Mouse (Mus musculus) CH12.LX (cell line): ENCODE measurements around the gene H2-M3. TPM values are rescaled to one million over a fixed set of nuclear protein-coding genes. Genes with fewer than 3 reads are reported as not detected.

Experiments
- DNase-seq: peaks from one replicate; pipeline ENCODE4 v3.0.0-alpha.2; 2013; ENCODE audit errors: extremely low read depth
- H3K27ac ChIP-seq: 2 replicates; pipeline ENCODE4 v1.5.1; 2012; ENCODE audit warnings: low read depth, mild to moderate bottlenecking, control low read depth, moderate library complexity; ENCODE audit not compliant: insufficient read depth
- H3K27me3 ChIP-seq: replicated peaks from 2 replicates; pipeline ENCODE3; 2012; ENCODE audit warnings: inconsistent platforms
- H3K36me3 ChIP-seq, 2 experiments: replicated peaks in 1 of 2; 2 replicates each; pipeline versions ENCODE3 to v1.6.1; 2012; ENCODE audit warnings: inconsistent platforms in 1 of 2, low read length in 1 of 2, mild to moderate bottlenecking in 1 of 2, mixed read lengths in 1 of 2, moderate library complexity in 1 of 2; ENCODE audit not compliant: control insufficient read depth in 1 of 2, insufficient read depth in 1 of 2
- H3K4me1 ChIP-seq, 2 experiments: 2 replicates each; pipeline ENCODE4 v1.6.1; 2012; ENCODE audit warnings: inconsistent platforms in 1 of 2, moderate library complexity in 1 of 2; ENCODE audit not compliant: insufficient read depth in 2 of 2, control insufficient read depth in 1 of 2
- H3K4me2 ChIP-seq: 2 replicates; pipeline ENCODE4 v1.6.1; 2012; ENCODE audit warnings: low read depth, mild to moderate bottlenecking, control low read depth; ENCODE audit not compliant: poor library complexity, insufficient read depth, severe bottlenecking
- H3K4me3 ChIP-seq, 3 experiments: fragments of 150-350 bp in 1 of 3; sonication (generic) in 1 of 3; replicated peaks in 1 of 3; 2 replicates each; pipeline versions ENCODE3 to v1.5.1; 2011 to 2012; ENCODE audit warnings: low read depth in 2 of 3, low read length in 2 of 3, mild to moderate bottlenecking in 2 of 3, moderate library complexity in 2 of 3, control low read depth in 1 of 3, improper control_type of control experiment in 1 of 3, inconsistent platforms in 1 of 3, mixed read lengths in 1 of 3; ENCODE audit not compliant: poor library complexity in 1 of 3
- H3K79me2 ChIP-seq: replicated peaks from 2 replicates; pipeline ENCODE4 v1.6.1; 2012; ENCODE audit warnings: mild to moderate bottlenecking, moderate library complexity; ENCODE audit not compliant: control insufficient read depth, poor library complexity, insufficient read depth, severe bottlenecking; ENCODE audit errors: extremely low read depth
- H3K9ac ChIP-seq: 2 replicates; pipeline ENCODE4 v1.6.1; 2012; ENCODE audit warnings: low read depth, mild to moderate bottlenecking, control low read depth, moderate library complexity; ENCODE audit not compliant: insufficient read depth
- H3K9me3 ChIP-seq: replicated peaks from 2 replicates; pipeline ENCODE3; 2012; ENCODE audit warnings: low read length, inconsistent platforms, mixed read lengths
- CTCF ChIP-seq, 2 experiments: IDR thresholded peaks in 1 of 2; conservative IDR thresholded peaks in 1 of 2; 2 replicates each; pipeline ENCODE4 v1.5.1; 2011 to 2012; ENCODE audit warnings: low read depth in 2 of 2, low read length in 2 of 2, improper control_type of control experiment in 1 of 2, inconsistent platforms in 1 of 2, mild to moderate bottlenecking in 1 of 2, moderate library complexity in 1 of 2
- ELF1 ChIP-seq: IDR thresholded peaks from 2 replicates; pipeline ENCODE4 v1.6.1; 2014; ENCODE audit warnings: low read depth, mild to moderate bottlenecking, inconsistent platforms, low read length, improper control_type of control experiment
- EP300 ChIP-seq: IDR thresholded peaks from 2 replicates; pipeline ENCODE4 v1.6.1; 2011; ENCODE audit warnings: low read length, improper control_type of control experiment
- GABPA ChIP-seq: IDR thresholded peaks from 2 replicates; pipeline ENCODE4 v1.6.1; 2012; ENCODE audit warnings: low read depth, low read length, improper control_type of control experiment, inconsistent platforms; ENCODE audit not compliant: insufficient replicate concordance
- JUND ChIP-seq: conservative IDR thresholded peaks from 2 replicates; pipeline ENCODE4 v1.6.1; 2011; ENCODE audit warnings: low read depth, low read length, improper control_type of control experiment
- KAT2A ChIP-seq: IDR thresholded peaks from 2 replicates; pipeline ENCODE4 v1.6.1; 2012; ENCODE audit warnings: low read length, improper control_type of control experiment, inconsistent platforms; ENCODE audit not compliant: insufficient replicate concordance
- MAFK ChIP-seq: IDR thresholded peaks from 2 replicates; pipeline ENCODE4 v1.6.1; 2011; ENCODE audit warnings: low read length, improper control_type of control experiment; ENCODE audit not compliant: insufficient replicate concordance
- MAX ChIP-seq: IDR thresholded peaks from 2 replicates; pipeline ENCODE4 v1.6.1; 2011; ENCODE audit warnings: low read length, improper control_type of control experiment
- MEF2A ChIP-seq: IDR thresholded peaks from 2 replicates; pipeline ENCODE4 v1.6.1; 2014; ENCODE audit warnings: low read depth, mild to moderate bottlenecking, inconsistent platforms, low read length, improper control_type of control experiment, borderline replicate concordance
- MXI1 ChIP-seq: IDR thresholded peaks from 2 replicates; pipeline ENCODE4 v1.6.1; 2011; ENCODE audit warnings: mild to moderate bottlenecking, low read depth, low read length, improper control_type of control experiment
- NRF1 ChIP-seq: IDR thresholded peaks from 2 replicates; pipeline ENCODE4 v1.6.1; 2014; ENCODE audit warnings: low read depth, mild to moderate bottlenecking, inconsistent platforms, low read length, improper control_type of control experiment, moderate library complexity
- PAX5 ChIP-seq: IDR thresholded peaks from 2 replicates; pipeline ENCODE4 v1.6.1; 2012; ENCODE audit warnings: low read length, inconsistent platforms, mixed read lengths
- POLR2A ChIP-seq: IDR thresholded peaks from 2 replicates; pipeline ENCODE4 v1.6.1; 2011; ENCODE audit warnings: low read depth, mild to moderate bottlenecking, improper control_type of control experiment, low read length
- RAD21 ChIP-seq: IDR thresholded peaks from 2 replicates; pipeline ENCODE4 v1.6.1; 2011; ENCODE audit warnings: low read depth, mild to moderate bottlenecking, low read length, improper control_type of control experiment, moderate library complexity
- RCOR1 ChIP-seq: conservative IDR thresholded peaks from 2 replicates; pipeline ENCODE4 v1.6.1; 2012; ENCODE audit warnings: low read depth, mild to moderate bottlenecking, inconsistent platforms, low read length, improper control_type of control experiment
- SIN3A ChIP-seq: IDR thresholded peaks from 2 replicates; pipeline ENCODE4 v1.6.1; 2012; ENCODE audit warnings: low read length, improper control_type of control experiment, inconsistent platforms
- SMC3 ChIP-seq: IDR thresholded peaks from 2 replicates; pipeline ENCODE4 v1.6.1; 2011; ENCODE audit warnings: low read depth, low read length, improper control_type of control experiment
- TBP ChIP-seq: conservative IDR thresholded peaks from 2 replicates; pipeline ENCODE4 v1.6.1; 2011; ENCODE audit warnings: low read depth, low read length, improper control_type of control experiment
- TCF12 ChIP-seq: IDR thresholded peaks from 2 replicates; pipeline ENCODE4 v1.6.1; 2014; ENCODE audit warnings: low read depth, mild to moderate bottlenecking, inconsistent platforms, low read length, improper control_type of control experiment
- UBTF ChIP-seq: IDR thresholded peaks from 2 replicates; pipeline ENCODE4 v1.6.1; 2012; ENCODE audit warnings: low read depth, mild to moderate bottlenecking, inconsistent platforms, low read length, improper control_type of control experiment, moderate library complexity
- USF1 ChIP-seq: IDR thresholded peaks from 2 replicates; pipeline ENCODE4 v1.6.1; 2014; ENCODE audit warnings: low read depth, mild to moderate bottlenecking, inconsistent platforms, low read length, improper control_type of control experiment
- ZNF384 ChIP-seq: IDR thresholded peaks from 2 replicates; pipeline ENCODE4 v1.6.1; 2012; ENCODE audit warnings: low read depth, low read length, improper control_type of control experiment, inconsistent platforms
- dilution Hi-C: fragments of 300-500 bp; cut with MboI; formaldehyde crosslinking; loops from 2 replicates; pipeline ENCODE4 v1.14.3; 2020; ENCODE audit warnings: low sequenced_read_pairs; ENCODE audit not compliant: extremely low pct_unique_long_range_greater_than_20kb, extremely low pct_ligation_motif_present
- in situ Hi-C: fragments of 300-500 bp; cut with MboI; formaldehyde crosslinking; loops from 3 replicates; pipeline ENCODE4 v1.14.3; 2019; ENCODE audit warnings: low sequenced_read_pairs, low pct_ligation_motif_present, low pct_unique_long_range_greater_than_20kb, mixed read lengths
- polyA plus RNA-seq: library from polyadenylated mRNA; unstranded; fragments of >175 nt; gene quantifications from 2 replicates; pipeline ENCODE4 v1.2.1, GENCODE M21; 2012; ENCODE audit warnings: low read depth; ENCODE audit not compliant: insufficient read length
- total RNA-seq, 2 experiments: library from RNA; depleted of rRNA; stranded (reverse); fragments of 300-350 nt in 1 of 2; fragments of >200 nt in 1 of 2; gene quantifications; 2 replicates each; pipeline ENCODE4 v1.2.3; 2012 to 2014

Gene H2-M3
- total and polyA plus RNA-seq, 3 experiments = 46.1 to 88.6 (median 72.8) TPM

DNA sequence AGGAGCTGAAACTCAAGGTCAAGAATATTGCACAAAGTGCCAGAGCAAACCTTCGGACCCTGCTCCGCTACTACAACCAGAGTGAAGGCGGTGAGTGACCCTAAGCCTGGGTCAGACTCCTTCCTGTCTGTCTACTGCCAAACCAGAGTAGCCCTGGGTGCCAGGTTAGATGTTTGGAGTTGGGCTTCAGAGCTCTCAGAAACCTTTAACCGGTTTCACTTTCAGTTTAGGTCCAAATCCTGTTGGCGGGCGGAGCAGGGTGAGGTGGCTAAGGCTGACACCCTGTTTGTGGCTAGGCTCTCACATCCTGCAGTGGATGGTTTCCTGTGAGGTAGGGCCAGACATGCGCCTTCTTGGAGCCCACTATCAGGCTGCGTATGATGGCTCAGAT, 677 bp downstream of the H2-M3 start (continued):
- TF ChIP-seq GABPA (no peak), NRF1 (peak; percentile 68), ZNF384 (no peak), MEF2A (no peak), RAD21 (no peak), SMC3 (no peak), PAX5 (no peak), KAT2A (no peak), UBTF (no peak), MXI1 (no peak), RCOR1 (no peak), POLR2A (peak; percentile 58), CTCF (conservative IDR thresholded peaks at IDR 0.05 in 1 of 2, IDR thresholded peaks at IDR 0.05 in 1 of 2; ENCODE audit: low read depth in 2 of 2, low read length in 2 of 2) (no peak), TBP (peak; percentile 62; the same call in 1 of the 2 replicates), MAX (peak; percentile 29; the same call in 1 of the 2 replicates), SIN3A (no peak; the same call in 1 of the 2 replicates), EP300 (no peak), USF1 (no peak), TCF12 (peak; percentile 52; the same call in 1 of the 2 replicates)

DNA sequence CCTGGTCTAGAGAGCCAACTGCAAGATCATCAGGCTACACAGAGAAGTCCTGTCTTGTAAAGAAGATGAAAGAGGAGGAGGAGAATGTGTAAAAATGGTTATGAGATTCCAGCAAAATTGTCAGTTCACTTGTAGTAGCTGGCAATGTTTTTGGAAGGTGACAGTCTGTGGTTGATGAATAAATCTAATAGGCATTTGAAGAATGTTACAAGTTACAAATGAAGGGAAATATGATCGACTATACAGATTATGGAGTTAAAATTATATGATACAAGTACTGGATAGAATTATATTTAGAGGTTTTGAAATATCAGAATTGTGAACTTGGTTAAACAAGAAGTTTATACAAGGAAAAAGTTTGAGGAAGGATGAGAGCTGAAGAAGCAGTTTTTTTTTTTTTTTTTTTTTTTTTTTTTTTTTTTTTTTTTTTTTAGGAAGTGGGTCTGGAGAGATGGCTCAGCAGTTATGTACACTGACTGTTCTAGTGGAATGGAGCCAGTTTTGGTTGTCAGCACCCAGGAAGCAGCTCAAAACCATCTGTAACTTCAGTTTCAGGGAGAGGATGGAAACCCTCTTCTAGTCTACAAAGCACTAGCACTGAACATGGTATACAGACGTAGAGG, 5.7 kb downstream of the H2-M3 start:
- peaks cover 45 to 81% of the 10 kb centered on the region in 2 experiments for H3K36me3 ChIP-seq
- no peaks in the 10 kb centered on the region for H3K27me3 ChIP-seq
- H3K9ac ChIP-seq = no peak overlapping the region
- H3K9me3 ChIP-seq = no peaks in the 10 kb centered on the region
- no peak overlapping the region for H3K4me3 ChIP-seq
- H3K4me1 ChIP-seq = peaks cover 6 to 35% of the 10 kb centered on the region in 2 experiments
- in situ Hi-C loops (no loop called here), dilution Hi-C loops (no loop called here)
- TF ChIP-seq ZNF384 (peak; percentile 85), MAX (no peak)
- no peak overlapping the region for H3K4me2 ChIP-seq
- no peak for DNase-seq
- no peak overlapping the region for H3K27ac ChIP-seq
- H3K79me2 ChIP-seq = peaks cover 28% of the 10 kb centered on the region

DNA sequence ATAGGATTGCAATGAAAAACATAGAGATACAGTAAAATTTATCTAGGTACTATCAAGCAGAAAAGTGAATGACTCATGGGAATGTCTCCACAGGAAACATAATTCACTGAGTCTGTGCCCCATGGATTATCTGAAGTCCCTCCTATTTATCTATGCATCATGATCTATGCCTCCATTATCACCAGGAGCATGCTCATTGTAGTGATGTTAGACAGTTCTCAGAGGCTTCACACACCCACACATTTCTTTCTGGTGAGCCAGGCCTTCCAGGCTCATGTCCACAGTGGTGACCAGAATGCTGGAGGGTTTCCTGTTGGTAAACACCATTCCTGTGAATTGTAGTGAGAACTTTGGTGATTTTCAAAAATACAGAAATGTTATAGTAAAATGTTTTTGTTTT, 6.6 kb downstream of the H2-M3 start:
- H3K9me3 ChIP-seq = no peaks in the 10 kb centered on the region
- in situ Hi-C loops = no loop called here
- no peak for DNase-seq
- no peak overlapping the region for H3K4me3 ChIP-seq
- no peak overlapping the region for H3K27ac ChIP-seq
- H3K9ac ChIP-seq = no peak overlapping the region
- H3K36me3 ChIP-seq = peaks cover 45 to 77% of the 10 kb centered on the region in 2 experiments
- dilution Hi-C loops = no loop called here
- no peak for TF ChIP-seq ZNF384
- TF ChIP-seq JUND = no peak
- no peak for TF ChIP-seq ELF1
- no peak for TF ChIP-seq MAFK
- H3K4me1 ChIP-seq = peaks cover 6 to 35% of the 10 kb centered on the region in 2 experiments
- H3K27me3 ChIP-seq = no peaks in the 10 kb centered on the region
- peaks cover 22% of the 10 kb centered on the region for H3K79me2 ChIP-seq
- H3K4me2 ChIP-seq = no peak overlapping the region
